Mouse (Mus musculus) heart, adult 2 months (tissue): ENCODE data around the gene Gdf7. TPM values are rescaled to one million over a fixed set of nuclear protein-coding genes. Genes with fewer than 3 reads are reported as not detected.

Experiments
- DNase-seq, 2 experiments: peaks; one replicate each; pipeline ENCODE4 v3.0.0; 2021
- H3K27ac ChIP-seq: fragments of 200-600 bp; 2 replicates; pipeline ENCODE4 v1.8.1; 2022
- H3K27me3 ChIP-seq: fragments of 200-500 bp; 2 replicates; pipeline ENCODE4 v1.6.1; 2012; ENCODE audit warnings: mild to moderate bottlenecking, low read length, inconsistent platforms, mixed read lengths; ENCODE audit not compliant: control insufficient read depth, insufficient read depth
- H3K36me3 ChIP-seq: fragments of 200-500 bp; 2 replicates; pipeline ENCODE4 v1.6.1; 2012; ENCODE audit warnings: low read length, inconsistent platforms; ENCODE audit not compliant: control insufficient read depth, insufficient read depth
- H3K4me1 ChIP-seq: fragments of 200-500 bp; 2 replicates; pipeline ENCODE4 v1.6.1; 2011; ENCODE audit warnings: low read length; ENCODE audit not compliant: control insufficient read depth, insufficient read depth
- H3K4me3 ChIP-seq: fragments of 200-600 bp; 2 replicates; pipeline ENCODE4 v1.8.1; 2022
- H3K79me2 ChIP-seq: fragments of 200-500 bp; replicated peaks from 2 replicates; pipeline ENCODE4 v1.6.1; 2012; ENCODE audit warnings: mild to moderate bottlenecking, inconsistent platforms, low read length, moderate library complexity, mixed read lengths; ENCODE audit not compliant: control insufficient read depth, insufficient read depth
- H3K9ac ChIP-seq: fragments of 200-500 bp; 2 replicates; pipeline ENCODE4 v1.6.1; 2012; ENCODE audit warnings: low read depth, mild to moderate bottlenecking, control low read depth, inconsistent platforms, low read length, mixed read lengths
- CTCF ChIP-seq: fragments of 200-600 bp; IDR thresholded peaks from 2 replicates; pipeline ENCODE4 v1.8.1; 2022; ENCODE audit warnings: antibody characterized with exemption, mild to moderate bottlenecking, moderate library complexity
- EP300 ChIP-seq: fragments of 200-500 bp; IDR thresholded peaks from 2 replicates; pipeline ENCODE4 v1.6.1; 2011; ENCODE audit warnings: low read depth, low read length, control low read depth; ENCODE audit not compliant: insufficient read depth
- POLR2A ChIP-seq: fragments of 200-500 bp; IDR thresholded peaks from 2 replicates; pipeline ENCODE4 v1.6.1; 2011; ENCODE audit warnings: mild to moderate bottlenecking, low read depth, low read length, control low read depth; ENCODE audit not compliant: insufficient read depth
- WGBS: fragments of 180-500 bp; shearing (Covaris S2); methylation state at CpG from one replicate; pipeline ENCODE4 v1.1.7; 2018; 5-methylcytosine and 5-hydroxymethylcytosine counted together
- intact Hi-C: fragments of 180-260 bp; cut with DNase I; formaldehyde crosslinking; loops from one replicate; pipeline ENCODE4 v1.15.1; 2025
- polyA plus RNA-seq: library from polyadenylated mRNA; depleted of rRNA; stranded (reverse); fragments of >200 nt; gene quantifications from 2 replicates; pipeline ENCODE4 v1.2.3, GENCODE M21; 2012
- total RNA-seq, 2 experiments: library from RNA; stranded (reverse); gene quantifications; 2 replicates each; pipeline ENCODE4 v1.2.3; 2021

Gdf7 gene
- total and polyA plus RNA-seq, 3 experiments = 0.41 to 0.96 (median 0.84) TPM

DNA sequence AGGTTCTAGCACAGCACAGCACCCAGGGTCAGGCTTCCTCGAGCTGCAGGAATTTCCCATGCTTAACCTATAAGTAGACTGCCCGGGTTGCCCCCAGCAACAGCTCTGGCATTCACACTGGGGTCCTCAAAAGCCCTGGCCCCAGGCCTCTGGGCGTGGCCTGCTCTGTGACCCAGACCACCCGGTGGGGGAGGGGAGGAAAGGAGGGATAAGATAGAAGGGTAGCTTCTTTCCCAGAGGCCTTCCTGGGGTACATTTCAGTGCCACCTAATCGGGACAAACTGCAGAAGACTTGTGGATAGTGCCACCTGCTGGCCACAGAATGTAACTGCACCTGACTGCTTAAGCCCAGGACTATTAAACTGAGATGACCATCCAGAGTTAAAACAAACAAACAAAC, 4.7 kb upstream of the Gdf7 start:
- H3K4me1 ChIP-seq = no peaks in the 10 kb centered on the region
- intact Hi-C loops = loop anchor here (1.0 kb wide), 2 partner anchors 247 to 315 kb away; no protein-coding TSS in a partner anchor
- H3K79me2 ChIP-seq = no peaks in the 10 kb centered on the region
- no peak overlapping the region for H3K27ac ChIP-seq
- peak; percentile 57 to 73 for DNase-seq
- H3K4me3 ChIP-seq = no peak overlapping the region
- H3K27me3 ChIP-seq = no peaks in the 10 kb centered on the region; the same call in 1 of the 2 replicates
- TF ChIP-seq POLR2A (no peak), CTCF (peak; percentile 98)
- H3K9ac ChIP-seq = no peak overlapping the region
- 3% methylated on average over 5 of the region's 5 CpGs for WGBS
- no peaks in the 10 kb centered on the region for H3K36me3 ChIP-seq

DNA sequence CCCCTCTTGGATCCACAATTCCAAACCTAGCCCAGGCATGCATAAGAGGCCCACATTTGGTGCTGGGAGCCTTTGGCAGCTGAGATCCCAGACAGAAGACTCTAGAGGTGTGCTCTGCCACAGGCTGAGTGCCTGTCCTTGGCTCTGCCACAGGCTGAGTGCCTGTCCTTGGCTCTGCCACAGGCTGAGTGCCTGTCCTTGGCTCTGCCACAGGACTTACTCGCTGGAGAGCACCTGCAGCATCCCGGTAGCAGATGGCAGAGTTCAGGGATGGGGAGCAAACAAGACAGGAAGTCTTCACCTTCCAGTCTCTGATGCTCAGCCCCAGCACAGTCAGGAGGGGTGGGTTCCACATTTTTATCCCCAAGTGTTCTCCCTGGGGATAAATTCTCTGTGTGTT, 3.5 kb upstream of the Gdf7 start:
- no peak for DNase-seq
- Histone ChIP-seq H3K36me3 (no peaks in the 10 kb centered on the region), H3K4me1 (no peaks in the 10 kb centered on the region), H3K79me2 (no peaks in the 10 kb centered on the region), H3K4me3 (no peak overlapping the region), H3K9ac (no peak overlapping the region), H3K27ac (no peak overlapping the region), H3K27me3 (peaks cover 2% of the 10 kb centered on the region; the same call in 1 of the 2 replicates)
- 34% methylated on average over 2 of the region's 2 CpGs for whole genome bisulfite sequencing
- no peak for TF ChIP-seq CTCF
- TF ChIP-seq POLR2A = no peak
- intact Hi-C loops = no loop called here

DNA sequence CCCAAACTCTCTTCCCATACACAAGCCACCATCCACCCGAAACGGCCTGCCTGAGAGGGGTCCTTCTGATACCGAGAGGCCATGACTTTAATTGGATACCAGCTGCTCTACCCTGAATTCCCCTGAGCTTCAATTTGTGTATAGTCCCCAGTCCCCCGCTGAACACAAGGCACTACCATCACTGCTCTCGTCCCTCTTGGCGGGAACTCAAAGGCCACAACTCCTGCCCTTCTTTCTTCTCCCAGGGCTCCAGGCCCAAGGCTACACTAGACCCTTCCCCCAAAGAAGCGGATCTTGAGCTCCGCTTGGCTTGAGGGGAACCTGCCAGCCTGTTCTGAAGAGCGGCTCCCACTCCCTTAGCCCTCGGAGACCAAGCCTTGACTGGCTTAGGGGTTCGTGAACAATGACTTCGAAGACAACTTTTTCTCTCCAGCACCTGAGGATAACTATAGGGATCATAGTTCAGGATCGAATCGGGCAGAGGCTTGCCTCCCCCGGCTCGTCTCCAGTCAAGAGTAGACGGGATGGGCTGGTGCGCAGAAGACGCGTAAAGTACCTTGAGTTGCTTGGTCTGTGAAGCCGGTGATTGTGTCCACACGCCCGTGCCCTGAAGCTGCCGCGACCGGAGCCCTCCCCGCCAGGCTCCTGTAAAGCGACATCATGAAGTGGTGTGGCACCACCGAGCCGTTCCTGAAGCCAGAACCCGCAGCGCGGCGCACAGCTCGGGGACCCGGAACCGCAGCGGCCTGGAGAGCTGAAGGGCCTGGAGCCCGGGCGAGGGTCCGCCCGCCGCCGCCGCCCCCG, 541 bp downstream of the Gdf7 start:
- Histone ChIP-seq H3K36me3 (no peaks in the 10 kb centered on the region), H3K4me1 (no peaks in the 10 kb centered on the region), H3K27me3 (peaks cover 13% of the 10 kb centered on the region), H3K4me3 (peak overlapping the region; percentile 35), H3K27ac (no peak overlapping the region), H3K9ac (peak overlapping the region; percentile 16; the same call in 1 of the 2 replicates), H3K79me2 (no peaks in the 10 kb centered on the region)
- 14% methylated on average over 46 of the region's 46 CpGs for WGBS
- TF ChIP-seq POLR2A = no peak
- no peak for TF ChIP-seq CTCF
- TF ChIP-seq EP300 = no peak
- no peak for DNase-seq
- intact Hi-C loops = no loop called here

DNA sequence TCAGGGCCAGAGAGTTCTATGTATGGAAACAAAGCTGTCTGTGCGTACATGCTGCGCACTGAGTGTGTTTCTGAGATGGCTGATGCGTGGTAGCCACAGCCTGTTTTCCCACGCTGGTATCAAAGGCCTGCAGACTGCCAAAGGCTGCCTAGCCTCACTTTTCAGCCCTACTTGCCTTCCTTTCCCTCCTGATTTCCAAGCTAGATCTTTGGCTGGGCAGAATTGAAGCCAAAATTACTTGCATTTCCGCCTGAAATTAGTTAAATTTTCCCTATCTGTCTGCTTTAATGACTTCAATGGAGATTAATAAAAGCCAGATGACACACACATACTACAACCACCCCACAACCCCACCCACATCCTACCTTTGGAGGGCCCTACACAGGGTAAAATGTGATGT, 1.2 kb downstream of the Gdf7 start:
- WGBS = 75% methylated on average over 5 of the region's 5 CpGs

DNA sequence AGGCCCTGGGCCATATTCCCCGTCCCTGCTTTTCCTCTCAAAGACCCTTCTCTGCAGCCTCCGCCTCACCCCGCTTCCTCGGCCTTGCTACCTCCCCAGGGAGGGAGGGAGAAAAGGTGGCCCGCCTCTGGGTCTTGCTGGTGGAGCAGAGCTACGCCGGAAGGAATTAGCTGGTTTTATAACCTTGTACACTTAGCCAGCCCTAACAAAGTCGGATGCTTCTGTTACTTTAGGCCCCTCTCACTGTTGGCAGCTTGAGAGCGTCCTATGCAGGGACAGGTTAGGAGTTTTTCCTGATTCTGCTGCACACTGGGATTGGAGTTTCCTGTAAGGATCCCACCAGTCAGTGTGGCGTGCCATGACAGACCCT, 1.7 kb downstream of the Gdf7 start:
- Histone ChIP-seq H3K4me3 (no peak overlapping the region), H3K27me3 (peaks cover 13% of the 10 kb centered on the region), H3K9ac (no peak overlapping the region), H3K27ac (no peak overlapping the region), H3K36me3 (no peaks in the 10 kb centered on the region), H3K79me2 (no peaks in the 10 kb centered on the region), H3K4me1 (no peaks in the 10 kb centered on the region)
- 69% methylated on average over 10 of the region's 10 CpGs for WGBS
- no peak for TF ChIP-seq EP300
- no peak for TF ChIP-seq CTCF
- no peak for TF ChIP-seq POLR2A
- intact Hi-C loops = no loop called here
- no peak for DNase-seq

More for the DNA sequence above, 1.2 kb downstream of the Gdf7 start:
- Histone ChIP-seq H3K27ac (no peak overlapping the region), H3K27me3 (peaks cover 13% of the 10 kb centered on the region), H3K79me2 (no peaks in the 10 kb centered on the region), H3K4me1 (no peaks in the 10 kb centered on the region), H3K4me3 (no peak overlapping the region), H3K9ac (no peak overlapping the region), H3K36me3 (no peaks in the 10 kb centered on the region)
- DNase-seq = no peak
- intact Hi-C loops = no loop called here
- no peak for TF ChIP-seq POLR2A
- no peak for TF ChIP-seq EP300
- TF ChIP-seq CTCF = no peak

DNA sequence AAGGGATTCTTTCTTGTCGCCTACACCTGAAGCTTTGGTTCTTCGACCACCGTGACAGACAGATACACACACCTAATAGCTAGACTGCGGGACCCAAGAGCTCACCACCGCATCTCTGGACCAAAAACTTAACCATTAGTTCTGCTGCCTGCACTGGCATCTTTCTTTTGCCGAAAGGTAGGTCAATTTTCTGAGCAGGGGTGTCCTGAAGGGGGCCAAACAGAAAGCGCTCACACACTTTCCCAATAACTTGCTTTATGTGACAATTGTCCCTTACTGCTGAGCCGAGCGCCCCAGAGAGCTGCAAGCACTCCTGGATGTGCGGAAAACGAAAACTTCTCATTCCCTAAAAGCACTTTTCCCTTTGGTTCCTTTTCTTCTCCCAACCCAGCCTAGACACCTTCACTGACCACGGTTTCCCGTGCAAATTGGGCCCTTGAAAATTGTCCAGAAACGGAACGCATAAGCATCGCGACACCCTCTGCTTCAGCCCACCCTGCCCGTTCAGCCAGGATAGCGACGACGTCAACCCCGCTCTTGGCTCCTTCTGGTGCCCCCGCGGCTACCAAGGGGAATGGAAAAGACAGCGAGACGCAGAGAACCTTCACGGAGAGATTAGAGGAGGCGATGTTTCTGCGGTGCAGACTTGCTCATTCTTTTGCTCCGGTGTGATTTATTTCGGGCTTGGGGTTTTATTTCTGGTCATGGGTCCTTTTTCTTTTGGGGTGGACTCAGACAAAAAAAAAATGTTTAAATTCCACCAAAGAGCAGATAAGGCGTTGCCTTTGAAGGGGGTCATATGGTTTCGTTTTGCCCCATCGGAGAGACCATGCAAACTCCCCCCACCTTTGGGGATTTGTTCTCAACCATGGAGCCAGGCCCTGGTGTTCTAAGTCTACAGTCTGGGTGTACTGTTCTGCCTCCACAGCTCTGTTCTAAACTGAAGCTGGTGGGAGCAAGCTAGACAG, 2.3 kb downstream of the Gdf7 start:
- no peak for TF ChIP-seq POLR2A
- no peak for TF ChIP-seq CTCF
- Histone ChIP-seq H3K79me2 (no peaks in the 10 kb centered on the region), H3K27me3 (peaks cover 13% of the 10 kb centered on the region), H3K4me1 (no peaks in the 10 kb centered on the region), H3K36me3 (no peaks in the 10 kb centered on the region), H3K27ac (no peak overlapping the region), H3K4me3 (no peak overlapping the region), H3K9ac (no peak overlapping the region)
- DNase-seq = no peak
- WGBS = 27% methylated on average over 34 of the region's 34 CpGs
- intact Hi-C loops = no loop called here
